Mouse (Mus musculus) 3T3-L1 (cell line): ENCODE measurements at regions not wholly inside any gene's neighbourhood (a gene's known extent, or its start where the extent isn't known, plus 50 kb on each side); places are given as distances from the start of the nearest gene placed in this dataset.

Experiments
- DNase-seq: peaks from one replicate; pipeline ENCODE4 v3.0.0-alpha.2; 2015; ENCODE audit warnings: low read depth, low spot score

DNA sequence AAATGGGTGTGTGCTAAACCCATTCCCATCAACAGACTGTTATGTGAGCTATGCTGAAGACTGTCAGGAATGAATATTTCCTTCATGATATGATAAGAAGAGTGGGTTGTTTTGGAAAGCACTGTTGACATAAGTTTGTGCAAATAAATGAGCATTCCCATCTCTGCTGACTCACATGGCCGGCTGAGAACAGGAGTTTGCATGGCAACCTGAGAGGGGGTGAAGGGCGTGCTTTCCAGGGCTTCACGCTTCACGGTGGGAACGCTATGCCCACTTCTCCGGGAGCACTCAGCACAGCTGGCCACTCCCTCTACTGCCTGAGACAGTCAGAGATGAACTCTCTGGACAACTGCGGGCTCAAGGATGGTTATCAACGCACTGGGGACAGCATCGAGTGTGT is 348.9 kb upstream of the Slc24a5 start:
- DNase-seq = no peak

DNA sequence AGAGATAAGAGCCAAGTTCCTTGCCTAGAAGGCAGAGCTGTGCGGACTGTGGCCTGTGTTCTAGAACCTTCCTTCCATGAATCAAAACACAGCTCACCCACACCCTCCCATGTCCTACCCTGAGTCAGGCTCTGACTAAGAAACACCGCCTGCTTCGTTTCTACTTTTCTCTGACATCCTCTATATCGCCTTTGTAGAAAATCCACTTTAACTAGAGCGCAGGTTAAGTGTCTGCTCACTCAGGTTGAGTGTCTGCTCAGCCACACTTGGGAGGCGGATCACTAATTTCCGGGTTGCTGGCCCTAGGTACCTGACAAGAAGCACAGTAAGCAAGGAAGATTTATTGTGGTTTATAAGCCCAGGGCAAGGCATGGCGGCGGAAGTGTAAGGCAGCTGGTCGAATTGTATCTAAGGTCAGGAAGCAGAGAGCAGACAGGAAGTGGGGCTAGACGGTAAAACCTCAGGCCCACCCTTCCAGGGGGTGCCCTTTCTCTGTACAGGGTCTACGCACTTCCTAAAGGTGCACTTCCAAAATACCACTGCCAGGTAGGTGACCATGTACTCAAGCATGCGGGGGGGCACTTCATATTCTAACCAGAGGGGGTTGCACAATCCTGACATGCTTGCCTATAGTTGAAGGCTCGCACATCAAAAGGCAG is 348.0 kb upstream of the Slc24a5 start:
- no peak for DNase-seq

DNA sequence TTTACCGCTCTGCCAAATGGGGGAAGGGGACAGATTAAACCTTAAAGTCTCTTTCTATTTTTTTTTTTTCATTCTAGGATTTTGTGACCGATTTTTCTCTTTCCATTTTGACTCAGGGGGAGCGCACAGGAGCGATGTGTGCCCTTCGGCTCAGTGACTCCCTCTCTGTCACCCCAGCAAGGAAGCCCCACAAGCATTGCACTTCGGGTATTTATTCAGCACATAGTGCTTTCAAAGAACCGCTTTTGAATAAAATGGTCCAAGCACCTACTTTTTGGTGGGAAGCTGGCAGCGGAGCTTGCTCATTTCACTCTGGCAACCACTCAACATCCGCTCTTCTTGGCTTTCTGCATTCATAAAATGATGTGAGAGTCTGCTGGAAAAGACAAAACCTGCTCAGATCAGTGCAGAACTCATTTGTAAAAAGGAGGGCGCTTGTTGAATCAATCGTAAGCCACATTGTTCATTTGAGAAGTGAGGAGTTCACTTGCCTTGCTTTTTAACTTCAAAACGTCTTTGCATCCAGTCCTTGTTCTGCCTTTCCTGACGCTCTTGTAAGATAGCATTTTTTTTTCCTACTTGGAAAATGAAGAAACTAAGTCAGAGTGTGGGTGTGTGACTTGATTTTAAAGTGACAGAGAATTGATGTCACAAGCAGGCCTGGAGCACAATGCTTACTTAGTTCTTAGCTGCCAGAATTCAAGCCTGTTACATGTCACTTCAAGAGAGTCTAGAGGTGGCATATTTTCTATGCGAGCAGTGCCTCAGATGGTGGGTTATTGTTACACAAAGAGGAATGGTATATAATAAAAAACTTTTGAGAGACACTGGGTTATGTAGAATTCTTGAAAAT is 347.1 kb upstream of the Slc24a5 start:
- DNase-seq = no peak

DNA sequence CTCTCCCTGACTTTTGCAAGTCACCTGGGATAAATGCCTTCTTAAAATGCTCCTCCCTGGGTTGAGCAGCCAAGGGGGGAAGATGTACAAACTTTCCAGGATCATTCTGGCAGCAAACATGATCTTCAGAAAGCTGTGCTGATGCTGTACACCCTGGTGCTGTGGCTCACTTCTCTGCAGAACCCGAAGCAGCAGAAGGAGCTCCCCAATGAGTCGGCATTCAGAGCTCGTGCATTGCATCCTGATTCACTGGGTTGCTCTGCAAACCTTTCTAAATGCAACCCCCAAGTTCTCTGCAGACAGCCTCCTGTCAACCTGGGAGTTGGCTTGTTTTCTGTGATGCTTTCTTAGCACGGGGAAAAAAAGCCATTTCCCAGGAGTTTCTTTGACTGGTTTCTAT is 343.8 kb upstream of the Slc24a5 start:
- DNase-seq = no peak

DNA sequence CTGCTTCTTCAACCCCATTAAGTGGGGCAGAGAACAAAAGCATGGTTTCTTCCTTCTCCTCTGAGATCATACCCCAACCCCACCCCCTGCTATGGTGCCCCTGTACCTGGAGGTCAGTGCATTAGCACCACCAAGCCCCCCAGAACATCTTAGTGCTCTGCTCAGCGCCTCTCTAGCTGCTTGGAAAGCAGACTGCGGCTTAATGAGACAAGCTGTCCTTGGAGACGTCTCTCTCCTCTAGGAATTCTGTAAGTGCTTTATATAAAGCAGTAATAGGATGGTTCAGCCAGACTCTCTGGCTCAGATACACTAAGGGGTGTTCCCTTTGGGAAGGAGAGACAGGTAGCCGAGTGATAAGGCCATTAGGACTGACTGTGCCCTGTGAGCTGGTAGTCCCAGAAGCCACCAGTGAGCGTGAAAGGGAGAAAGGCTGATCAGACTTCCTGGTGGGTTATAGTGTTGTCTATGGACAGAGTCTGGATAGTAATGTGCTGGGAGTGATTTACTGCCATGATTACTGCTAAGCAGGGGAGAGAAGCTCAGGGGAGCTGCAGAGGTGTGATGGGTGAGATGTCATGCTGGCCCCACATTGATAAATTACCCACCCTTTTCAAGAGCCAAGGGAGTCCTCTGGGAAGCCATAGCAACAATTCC is 343.0 kb upstream of the Slc24a5 start:
- no peak for DNase-seq

DNA sequence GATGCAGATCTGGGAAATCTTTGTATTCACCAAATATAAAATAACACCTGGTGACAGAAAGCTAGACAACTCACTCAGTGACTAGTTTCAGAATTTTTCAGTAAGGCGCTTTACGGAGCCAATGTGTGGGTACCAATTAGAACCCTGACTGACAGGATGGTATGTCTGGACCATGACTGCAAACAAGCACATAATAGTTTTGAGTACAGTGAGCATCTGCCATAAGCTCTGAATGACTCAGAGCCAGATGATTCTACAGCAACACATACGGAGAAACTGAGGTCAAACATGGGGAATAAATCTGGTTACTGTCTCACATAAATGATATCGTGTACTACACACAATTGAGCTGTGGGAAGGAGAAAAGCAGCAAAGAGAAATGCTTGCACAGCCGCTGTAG is 339.9 kb upstream of the Slc24a5 start:
- DNase-seq = no peak

DNA sequence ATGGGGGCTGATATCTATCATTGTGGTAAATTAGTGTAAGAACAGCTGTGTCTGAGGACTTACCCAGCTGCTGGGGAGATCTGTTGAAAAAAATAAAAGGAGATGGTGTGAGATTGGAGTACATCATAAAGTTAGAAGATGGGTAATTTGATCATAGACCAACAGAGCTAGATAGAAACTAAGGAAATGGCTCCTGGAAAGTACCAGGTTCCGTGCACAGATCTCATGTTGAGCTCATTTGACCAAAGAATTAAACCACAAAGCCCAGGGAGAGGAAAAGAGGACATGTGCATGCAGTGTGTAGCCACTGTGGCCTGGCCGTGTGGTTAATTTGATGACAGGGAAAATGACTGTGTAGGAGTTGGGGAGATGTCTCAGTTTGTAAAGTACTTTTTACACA is 335.3 kb upstream of the Slc24a5 start:
- no peak for DNase-seq

DNA sequence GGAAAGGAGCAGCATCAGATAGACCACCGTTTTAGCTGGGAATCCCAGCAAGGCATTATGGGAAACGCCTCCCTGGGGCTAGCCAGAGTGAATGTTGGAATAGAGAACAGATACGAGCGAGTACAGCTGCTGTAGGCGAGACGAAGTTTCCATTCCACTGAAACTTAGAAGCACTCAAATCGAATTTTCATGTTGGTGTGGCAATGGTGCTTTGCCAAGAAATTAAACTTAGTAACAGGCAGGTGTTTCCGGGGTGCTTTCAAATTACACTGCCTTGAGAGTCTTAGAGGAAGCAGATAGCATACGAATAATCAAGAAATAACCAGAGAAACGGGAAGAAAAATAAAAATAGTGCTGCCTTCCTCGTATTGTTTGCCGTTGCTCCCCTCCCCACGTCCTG is 327.1 kb upstream of the Slc24a5 start:
- no peak for DNase-seq

DNA sequence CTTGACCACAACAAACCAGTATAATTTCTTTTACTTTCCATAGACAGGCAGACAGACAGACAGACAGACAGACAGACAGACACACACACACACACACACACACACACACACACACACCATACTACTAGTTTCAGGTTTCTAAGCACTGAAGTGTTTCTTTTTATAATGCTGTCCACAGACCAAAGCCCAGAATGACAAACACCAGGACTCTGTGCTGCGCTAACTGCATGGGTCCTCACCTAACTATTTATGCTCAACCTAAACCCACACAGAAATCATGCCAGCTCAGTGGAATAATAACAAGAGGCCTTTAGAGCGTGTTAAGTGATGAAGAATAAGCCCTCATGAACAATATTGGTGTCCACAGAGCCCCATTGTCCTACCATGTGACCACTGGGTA is 325.0 kb upstream of the Slc24a5 start:
- no peak for DNase-seq

DNA sequence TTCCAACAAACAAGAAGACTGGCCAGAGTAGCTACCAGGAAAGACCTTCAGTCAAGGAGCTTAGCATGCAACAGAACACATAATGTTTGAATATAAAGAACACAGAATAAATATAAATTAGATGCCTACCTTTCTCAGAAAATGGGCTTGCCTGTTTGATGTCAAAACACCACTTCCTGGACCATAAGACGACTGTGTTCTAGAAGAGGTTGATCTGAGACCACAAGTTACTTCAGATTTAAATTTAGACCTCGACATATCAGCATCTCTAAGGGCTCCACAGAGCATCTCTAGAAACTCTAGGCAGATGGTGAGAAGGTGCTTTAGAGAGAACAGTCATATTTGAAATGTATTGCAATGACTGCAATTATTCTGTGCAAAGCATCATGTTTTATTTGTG is 322.9 kb upstream of the Slc24a5 start:
- no peak for DNase-seq

DNA sequence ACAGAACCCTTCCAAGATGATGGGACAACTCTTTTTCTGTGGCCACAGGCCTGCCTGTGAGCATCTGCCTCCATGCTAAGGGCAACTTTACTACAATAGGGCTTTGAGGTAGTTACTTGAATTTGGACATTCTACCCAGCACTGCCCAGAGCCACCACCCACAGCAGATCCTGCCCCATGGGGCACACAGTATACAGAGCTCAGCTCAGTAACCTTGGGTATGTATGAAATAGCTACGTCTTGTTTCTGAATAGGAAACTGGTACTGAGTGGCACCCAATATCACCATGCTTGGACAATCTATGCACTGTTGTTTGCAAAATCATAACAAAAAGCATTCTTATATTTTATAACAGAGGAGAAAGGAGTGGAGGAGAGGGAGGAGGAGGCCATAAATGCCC is 320.8 kb upstream of the Slc24a5 start:
- no peak for DNase-seq

DNA sequence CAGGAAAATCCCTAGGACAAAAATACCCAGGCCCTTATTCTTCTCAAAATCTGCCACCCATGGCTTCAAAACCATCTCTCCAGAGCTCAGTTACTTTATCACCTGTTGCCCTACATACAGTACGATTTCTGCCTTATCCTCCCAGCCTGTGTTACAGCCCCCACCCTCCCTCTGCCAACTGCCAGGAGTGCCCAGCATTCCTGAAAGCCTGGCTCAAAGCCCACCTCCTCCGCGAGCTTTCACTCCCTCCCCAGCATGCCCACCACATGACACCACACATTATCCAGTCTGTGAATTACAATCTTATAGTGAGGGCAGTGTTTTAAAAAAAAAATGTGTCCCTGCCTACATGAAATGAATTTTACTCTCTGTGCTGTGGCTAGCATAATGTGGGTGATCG is 320.3 kb upstream of the Slc24a5 start:
- no peak for DNase-seq

DNA sequence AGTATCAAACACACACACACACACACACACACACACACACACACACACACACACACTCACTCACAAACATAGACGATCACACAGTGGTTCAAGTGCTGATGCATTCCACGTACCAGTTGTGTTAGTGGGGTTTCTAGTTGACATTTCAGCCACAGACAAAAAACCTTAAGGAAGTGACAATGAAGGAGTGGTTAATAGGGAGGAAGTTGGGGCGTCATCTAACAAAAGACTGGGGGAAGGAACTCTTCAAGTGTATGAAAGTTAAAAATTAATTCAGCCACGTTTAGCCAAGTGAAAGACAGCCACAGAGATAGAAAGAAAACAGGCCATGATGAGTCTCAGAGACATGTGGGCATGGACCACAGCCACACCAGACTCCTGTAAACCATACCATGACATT is 316.1 kb upstream of the Slc24a5 start:
- DNase-seq = no peak

DNA sequence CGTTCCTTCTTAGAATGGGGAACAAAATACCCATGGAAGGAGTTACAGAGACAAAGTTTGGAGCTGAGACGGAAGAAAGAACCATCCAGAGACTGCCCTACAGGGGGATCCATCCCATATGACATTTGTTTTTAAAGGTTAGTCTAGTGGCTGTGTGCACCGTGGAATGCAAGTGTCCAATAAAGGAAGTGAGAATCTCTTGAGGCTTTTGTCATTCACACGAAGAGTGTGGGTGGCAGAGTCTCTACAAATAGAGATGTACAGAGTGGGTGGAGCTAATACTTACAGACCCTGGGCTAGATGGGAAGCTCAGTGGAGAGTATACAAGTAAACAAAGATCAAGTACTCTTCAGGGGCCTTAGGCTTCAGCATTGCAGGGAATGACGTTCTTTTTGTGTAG is 314.2 kb upstream of the Slc24a5 start:
- DNase-seq = no peak

DNA sequence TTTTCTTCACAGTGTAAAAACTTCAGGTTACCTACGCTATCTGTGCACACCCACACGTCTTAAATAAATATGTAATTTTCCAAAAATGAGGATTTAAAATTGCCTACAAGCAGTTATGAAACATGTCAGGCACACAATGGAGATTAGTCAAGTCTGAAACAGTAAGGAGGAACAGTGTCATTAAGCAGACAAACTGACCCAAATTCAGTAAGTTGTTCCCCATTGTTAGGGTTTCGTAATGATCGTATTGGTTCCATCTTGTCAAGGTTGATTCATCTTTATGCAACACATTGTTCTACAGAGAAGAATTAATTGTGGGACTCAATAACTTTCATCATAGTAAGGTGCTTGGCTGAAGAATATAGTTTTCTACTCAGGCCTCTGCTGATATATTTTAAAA is 312.7 kb upstream of the Slc24a5 start:
- DNase-seq = no peak

DNA sequence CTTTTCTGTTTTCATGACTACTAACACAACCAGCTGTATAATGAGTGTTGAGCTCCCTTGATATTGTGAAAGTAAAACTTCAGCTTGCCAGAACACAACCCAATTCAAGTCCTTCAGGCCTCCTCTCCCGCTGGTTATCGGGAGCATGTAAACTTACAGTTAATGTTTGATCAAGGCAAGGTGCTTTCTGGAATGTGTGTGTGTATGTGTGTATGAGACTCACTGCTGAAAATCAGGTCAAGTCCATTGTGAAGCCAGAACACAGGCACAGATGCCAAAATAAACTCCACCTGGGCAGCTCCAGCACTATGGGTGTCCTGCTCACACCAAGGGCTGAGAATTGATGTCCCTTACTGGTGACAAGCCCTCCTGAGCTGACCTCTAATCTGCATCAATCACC is 308.9 kb upstream of the Slc24a5 start:
- DNase-seq = no peak

DNA sequence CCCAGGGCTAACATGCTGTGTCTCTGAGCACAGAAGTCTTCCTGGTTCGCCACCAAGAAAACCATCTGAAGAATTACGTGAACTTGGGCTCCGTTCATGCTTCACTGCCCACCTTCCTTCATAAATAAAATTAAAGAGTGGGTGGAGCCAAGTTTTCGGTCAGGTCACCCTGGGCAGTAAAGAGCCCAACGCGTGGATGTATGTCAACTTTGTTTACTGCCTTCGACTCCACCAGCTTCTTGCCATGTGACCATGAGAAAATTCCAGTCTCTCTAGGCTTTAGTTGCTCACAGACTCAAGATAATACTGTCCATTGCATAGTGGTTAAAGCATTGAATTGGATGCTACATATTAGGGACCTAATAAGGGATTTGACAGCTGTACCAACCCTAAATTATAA is 304.3 kb upstream of the Slc24a5 start:
- no peak for DNase-seq

DNA sequence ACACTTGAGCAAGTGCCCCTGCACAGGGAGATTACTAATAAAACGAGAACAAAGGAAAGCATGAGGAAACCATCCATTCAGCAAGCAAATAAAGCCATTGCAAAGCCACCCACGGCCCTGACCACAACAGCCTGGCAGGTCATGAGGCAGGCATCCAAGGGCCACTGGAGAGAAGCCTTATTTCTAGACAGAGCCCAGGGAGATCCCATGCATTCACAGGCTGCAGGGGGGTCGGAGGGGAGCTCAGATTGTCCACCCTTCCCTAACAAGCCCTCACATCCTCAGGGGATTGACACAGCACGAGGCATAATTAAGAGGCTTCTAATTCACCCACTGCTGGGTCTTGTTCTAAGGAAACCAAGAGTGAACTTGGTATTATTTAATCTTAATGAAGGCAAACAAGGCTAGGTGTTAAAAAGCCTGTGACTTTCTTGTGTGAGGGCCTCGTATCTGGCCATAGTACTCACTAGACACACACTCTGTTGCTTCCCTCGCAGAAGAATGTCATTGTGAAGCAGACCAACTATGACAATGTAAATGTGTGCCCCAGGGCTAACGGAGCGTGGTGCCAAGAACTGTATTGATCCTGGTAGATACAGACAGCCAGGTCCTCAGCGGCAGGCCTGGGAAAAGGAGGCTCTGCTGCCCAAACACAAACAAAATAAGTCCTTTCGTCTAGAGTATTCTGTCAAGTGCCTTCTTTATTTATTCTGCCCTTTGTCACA is 303.6 kb upstream of the Slc24a5 start:
- DNase-seq = peak; percentile 13

DNA sequence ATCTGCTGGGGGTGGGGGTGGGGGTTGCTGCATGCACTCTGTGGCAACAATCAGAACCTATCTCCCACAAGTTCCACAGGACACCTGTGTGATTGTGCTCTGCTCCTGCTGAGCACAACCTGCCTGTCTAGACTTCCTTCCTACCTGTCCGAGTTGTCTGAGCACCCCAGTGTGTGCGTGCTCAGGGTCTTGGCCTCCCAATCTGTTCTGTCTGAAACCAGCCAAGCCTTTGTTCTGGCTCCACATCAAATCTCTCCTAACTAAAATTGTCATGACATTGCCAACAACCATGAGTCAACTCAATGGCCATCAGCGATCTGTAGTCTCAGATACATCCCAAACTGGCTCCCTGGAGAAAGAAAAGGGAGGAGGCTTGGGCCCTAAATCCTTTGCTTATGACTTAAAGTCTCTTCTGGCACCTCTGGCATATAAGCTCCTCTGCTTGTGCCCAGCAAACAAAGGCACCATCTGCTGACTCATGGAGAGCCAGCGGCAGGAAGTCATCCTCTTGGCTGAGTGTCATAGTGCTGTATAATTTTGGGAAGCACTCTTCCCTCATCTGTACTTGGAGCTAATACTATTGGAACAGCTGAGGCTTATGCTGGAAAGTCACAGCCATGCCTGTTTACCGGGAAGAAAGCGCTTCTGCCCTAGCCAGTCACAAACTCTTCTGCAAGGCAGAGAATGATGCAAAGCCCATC is 298.5 kb upstream of the Slc24a5 start:
- peak; percentile 47 for DNase-seq

DNA sequence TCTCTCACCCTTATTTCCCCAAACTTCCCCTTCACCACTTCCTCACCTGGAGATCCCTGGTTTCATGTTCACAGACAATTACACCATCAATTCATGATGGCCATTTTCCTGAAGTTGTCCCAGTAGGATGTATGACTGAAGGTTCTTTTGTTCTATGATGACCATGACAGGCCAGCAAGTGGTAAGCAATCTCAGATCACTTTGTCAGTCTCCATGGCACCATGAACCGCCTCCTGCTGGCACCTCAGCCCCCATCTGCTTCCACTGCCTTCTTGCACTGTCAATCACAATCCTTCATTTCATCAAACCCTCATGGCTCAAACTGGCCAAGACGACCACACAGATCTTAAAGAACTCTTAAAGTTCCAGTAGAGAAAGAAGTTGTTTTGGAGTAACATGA is 297.9 kb upstream of the Slc24a5 start:
- no peak for DNase-seq

DNA sequence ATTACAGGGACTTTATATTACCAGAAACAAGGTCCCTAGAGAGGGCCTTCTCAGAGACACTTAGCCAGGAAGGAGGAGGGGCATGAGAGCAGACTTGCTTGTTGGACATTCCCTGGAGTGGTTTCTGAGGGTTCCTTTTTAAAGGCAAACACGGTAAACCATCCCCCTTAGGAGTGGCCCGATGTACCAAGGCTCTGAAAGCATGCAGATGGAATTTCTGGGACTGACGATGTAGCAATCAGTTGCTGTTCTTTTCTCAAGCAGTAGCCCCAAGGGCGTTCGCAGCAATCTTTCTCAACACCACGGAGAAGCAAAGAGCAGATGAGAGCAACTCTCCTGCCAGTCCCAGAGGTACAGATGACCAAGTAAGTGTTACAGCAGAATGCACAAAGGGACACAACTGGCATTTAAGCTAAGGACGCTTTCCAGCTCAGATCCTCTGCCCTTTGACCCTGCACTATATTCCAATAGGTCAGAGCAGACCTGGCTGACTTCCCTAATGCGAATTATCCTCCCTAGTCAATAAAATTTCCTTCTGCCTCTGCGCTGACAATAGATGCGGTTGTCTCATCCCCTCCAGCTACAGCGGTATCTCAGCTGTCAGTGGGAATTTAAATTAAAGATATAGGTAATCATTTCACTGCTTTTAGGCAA is 295.7 kb upstream of the Slc24a5 start:
- peak; percentile 70 for DNase-seq
